Mouse (Mus musculus) erythroblast, embryonic 14.5 days (primary cell): ENCODE data around the gene Mpdz.

Experiments
- GATA1 ChIP-seq: IDR thresholded peaks from 2 replicates; pipeline ENCODE4 v1.6.1; 2012; ENCODE audit warnings: low read length, inconsistent platforms, mixed read lengths
- TAL1 ChIP-seq: IDR thresholded peaks from 3 replicates; pipeline ENCODE4 v1.6.1; 2012; ENCODE audit warnings: low read length, inconsistent platforms, mixed read lengths

DNA sequence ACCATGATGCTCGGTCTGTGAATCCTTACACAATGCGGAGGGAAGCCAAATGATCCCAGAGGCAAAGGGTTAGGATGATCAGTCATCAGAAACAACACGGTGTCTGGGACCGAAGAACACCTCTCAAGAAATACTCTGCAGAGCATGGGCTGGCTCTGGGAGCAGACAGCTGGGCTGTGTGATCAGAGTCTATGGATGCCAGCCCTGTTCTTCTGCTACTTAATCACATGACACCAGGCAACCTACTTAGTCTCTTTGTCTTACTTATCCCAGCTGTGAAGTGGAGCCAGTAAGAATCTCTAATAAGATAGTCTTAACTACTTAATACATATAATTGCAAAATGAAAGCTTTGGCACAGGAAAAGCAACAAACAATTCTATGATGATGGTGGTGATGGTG is 118.8 kb downstream of the Mpdz start:
- TF ChIP-seq TAL1: no peak
- TF ChIP-seq GATA1: no peak
